Mouse (Mus musculus) heart, embryonic 11.5 days (tissue): ENCODE results near the gene Gtf2h3. TPM values are rescaled to one million over a fixed set of nuclear protein-coding genes. Genes with fewer than 3 reads are reported as not detected.

Experiments
- ATAC-seq: fragments of 200-750 bp; cut with Nextera tagmentation; replicated peaks from 2 replicates; pipeline ENCODE4 v1.8.0; 2017; ENCODE audit warnings: moderate library complexity; ENCODE audit not compliant: insufficient number of reproducible peaks, low FRiP score, low TSS enrichment
- H3K27ac ChIP-seq: fragments of 300-500 bp; sonication (generic); 2 replicates; pipeline ENCODE4 v1.5.1; 2014; ENCODE audit warnings: mild to moderate bottlenecking, low read depth, low read length
- H3K27me3 ChIP-seq: fragments of 300-500 bp; sonication (generic); 2 replicates; pipeline ENCODE4 v1.6.1; 2014; ENCODE audit warnings: mild to moderate bottlenecking, low read length, mixed read lengths; ENCODE audit not compliant: control insufficient read depth, insufficient read depth
- H3K36me3 ChIP-seq: fragments of 300-500 bp; sonication (generic); 2 replicates; pipeline ENCODE4 v1.6.1; 2014; ENCODE audit warnings: mild to moderate bottlenecking, low read length, moderate library complexity, mixed read lengths; ENCODE audit not compliant: control insufficient read depth, insufficient read depth
- H3K4me1 ChIP-seq: fragments of 300-500 bp; sonication (generic); 2 replicates; pipeline ENCODE4 v1.6.1; 2014; ENCODE audit warnings: low read length; ENCODE audit not compliant: control insufficient read depth, insufficient read depth
- H3K4me2 ChIP-seq: fragments of 300-500 bp; sonication (generic); 2 replicates; pipeline ENCODE4 v1.6.1; 2014; ENCODE audit warnings: mild to moderate bottlenecking, moderate library complexity
- H3K4me3 ChIP-seq: fragments of 300-500 bp; sonication (generic); 2 replicates; pipeline ENCODE4 v1.5.1; 2014; ENCODE audit warnings: low read depth, low read length
- H3K9ac ChIP-seq: fragments of 300-500 bp; sonication (generic); 2 replicates; pipeline ENCODE4 v1.6.1; 2014; ENCODE audit warnings: mild to moderate bottlenecking, low read depth, low read length, moderate library complexity
- H3K9me3 ChIP-seq: fragments of 300-500 bp; sonication (generic); replicated peaks from 2 replicates; pipeline ENCODE4 v1.6.1; 2016; ENCODE audit warnings: low read length; ENCODE audit not compliant: control insufficient read depth
- WGBS: fragments of 180-500 bp; shearing (Covaris S2); extraction: QIAGEN DNeasy Blood & Tissue Kit; methylation state at CpG from one replicate; pipeline ENCODE4 v1.1.7; 2014; ENCODE audit not compliant: insufficient replicate concordance; 5-methylcytosine and 5-hydroxymethylcytosine counted together
- polyA plus RNA-seq: library from polyadenylated mRNA; unstranded; fragments of >200 nt; fragmentation: Nextera tagmentation; extraction: Ambion mirVana; gene quantifications from 2 replicates; pipeline ENCODE4 v1.2.1, GENCODE M21; 2014

The Gtf2h3 gene
- polyA plus RNA-seq, 1 experiment from 2014 or later = 39.7 TPM

GRCm38 (mm10) chr5:124636694-124637093, 57.8 kb downstream of the Gtf2h3 start:
- no peak overlapping the region for H3K27ac ChIP-seq
- peaks cover 52% of the 10 kb centered on the region for H3K36me3 ChIP-seq
- 99% methylated on average over 4 of the region's 4 CpGs for WGBS

DNA sequence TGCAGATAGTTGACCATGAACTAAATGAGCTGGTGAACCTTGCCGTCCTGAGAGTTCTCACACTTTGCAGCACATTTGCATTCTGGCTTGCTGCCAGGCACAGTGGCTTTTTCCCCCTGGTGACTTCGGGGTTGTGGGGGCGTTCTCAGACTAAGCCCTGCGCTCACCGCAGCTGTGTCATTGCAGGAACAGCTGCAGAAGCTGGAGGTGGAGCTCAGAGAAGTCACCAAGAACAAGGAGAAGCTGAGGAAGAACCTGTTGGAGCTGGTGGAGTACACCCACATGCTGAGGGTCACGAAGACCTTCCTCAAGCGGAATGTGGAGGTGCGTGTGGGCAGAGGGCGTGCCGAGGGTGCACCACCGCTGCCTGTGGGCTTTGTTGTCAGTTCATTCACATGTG, 58.4 kb downstream of the Gtf2h3 start:
- Histone ChIP-seq H3K9me3 (no peaks in the 10 kb centered on the region), H3K4me1 (no peaks in the 10 kb centered on the region), H3K36me3 (peaks cover 58% of the 10 kb centered on the region), H3K27ac (no peak overlapping the region), H3K4me2 (no peak overlapping the region), H3K9ac (no peak overlapping the region), H3K27me3 (no peaks in the 10 kb centered on the region), H3K4me3 (no peak overlapping the region)
- WGBS = 91% methylated on average over 11 of the region's 11 CpGs
- no peak for ATAC-seq

More at GRCm38 (mm10) chr5:124636694-124637093, 57.8 kb downstream of the Gtf2h3 start:
- Histone ChIP-seq H3K9ac (no peak overlapping the region), H3K27me3 (no peaks in the 10 kb centered on the region), H3K4me3 (no peak overlapping the region), H3K4me2 (no peak overlapping the region), H3K4me1 (no peaks in the 10 kb centered on the region), H3K9me3 (no peaks in the 10 kb centered on the region)
- no peak for ATAC-seq

DNA sequence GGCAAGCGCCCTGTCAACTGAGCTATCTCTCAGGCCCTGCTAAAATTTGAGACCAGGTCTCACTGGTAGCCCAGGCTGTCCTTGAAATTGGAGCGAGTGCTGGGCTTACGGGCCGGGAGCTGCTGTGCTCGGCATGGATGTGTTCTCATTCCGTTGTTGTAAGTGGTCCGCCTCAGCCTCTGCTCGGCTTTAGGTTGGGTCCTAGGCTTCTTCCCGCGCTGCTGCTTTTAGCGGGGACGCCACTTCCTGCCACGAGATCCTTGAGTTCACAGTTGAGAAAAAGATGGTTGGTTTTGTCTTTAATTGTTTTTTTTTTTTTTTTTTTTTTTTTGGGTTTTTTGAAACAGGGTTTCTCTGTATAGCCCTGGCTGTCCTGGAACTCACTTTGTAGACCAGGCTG, 58.9 kb downstream of the Gtf2h3 start:
- no peak overlapping the region for H3K4me2 ChIP-seq
- H3K9ac ChIP-seq = no peak overlapping the region
- no peak for ATAC-seq
- H3K4me1 ChIP-seq = no peaks in the 10 kb centered on the region
- no peaks in the 10 kb centered on the region for H3K9me3 ChIP-seq
- H3K27ac ChIP-seq = no peak overlapping the region
- 94% methylated on average over 13 of the region's 13 CpGs for WGBS
- no peaks in the 10 kb centered on the region for H3K27me3 ChIP-seq
- peaks cover 62% of the 10 kb centered on the region for H3K36me3 ChIP-seq
- no peak overlapping the region for H3K4me3 ChIP-seq

Other genes with a start within 250 kb of the Gtf2h3 start
- gene Cdk2ap1, start 216.1 kb upstream of the Gtf2h3 start, polyA plus RNA-seq = 94.3 and 96.8 TPM in 2 replicates
- 59.9 and 81.6 TPM in 2 replicates for gene Sbno1, start 153.1 kb upstream of the Gtf2h3 start, polyA plus RNA-seq
- 89.5 and 93.9 TPM in 2 replicates for gene Kmt5a, start 139.2 kb upstream of the Gtf2h3 start, polyA plus RNA-seq
- 15.5 and 16.3 TPM in 2 replicates for gene Rilpl2, start 100.8 kb upstream of the Gtf2h3 start, polyA plus RNA-seq
- 12.4 and 12.8 TPM in 2 replicates for gene Snrnp35, start 96.0 kb upstream of the Gtf2h3 start, polyA plus RNA-seq
- gene Rilpl1, start 47.7 kb upstream of the Gtf2h3 start, polyA plus RNA-seq = 25.3 and 27.6 TPM in 2 replicates
- gene Tmed2, start 38.4 kb upstream of the Gtf2h3 start, polyA plus RNA-seq = 490 and 526 TPM in 2 replicates
- 7.5 and 8.4 TPM in 2 replicates for gene Ddx55, start 26.3 kb upstream of the Gtf2h3 start, polyA plus RNA-seq
- gene Eif2b1, start within 50 bp of the Gtf2h3 start, polyA plus RNA-seq = 70.0 and 72.9 TPM in 2 replicates
- gene Atp6v0a2, start 49.4 kb downstream of the Gtf2h3 start, polyA plus RNA-seq = 35.6 and 38.6 TPM in 2 replicates
- gene Dnah10, start 145.9 kb downstream of the Gtf2h3 start, polyA plus RNA-seq = 0.03 and 0.04 TPM in 2 replicates